Mouse (Mus musculus): ENCODE measurements around the gene Gpsm2. TPM values are rescaled to one million over a fixed set of nuclear protein-coding genes. Genes with fewer than 3 reads are reported as not detected.

Gene Gpsm2
- polyA plus RNA-seq, 1 experiment from 2014 or later, result 42.2 TPM

GRCm38 (mm10) chr3:108634761-108635160 is 87.3 kb downstream of the Gpsm2 start:
- Histone ChIP-seq H3K4me1 (ENCODE audit: control insufficient read depth, low read depth, low read length) (no peaks in the 10 kb centered on the region), H3K9ac (ENCODE audit: low read depth, low read length) (no peak overlapping the region), H3K27ac (ENCODE audit: low read length) (no peak overlapping the region), H3K4me2 (ENCODE audit: low read depth, low read length) (no peak overlapping the region), H3K36me3 (ENCODE audit: control insufficient read depth, insufficient read depth) (no peaks in the 10 kb centered on the region), H3K9me3 (replicated peaks; ENCODE audit: control insufficient read depth, low read length) (no peaks in the 10 kb centered on the region), H3K27me3 (ENCODE audit: control insufficient read depth, insufficient read depth, low read depth, low read length) (no peaks in the 10 kb centered on the region), H3K4me3 (ENCODE audit: low read depth, low read length) (no peak overlapping the region)
- 73% methylated on average over 5 of the region's 5 CpGs for WGBS (ENCODE audit: insufficient replicate concordance)
- no peak for ATAC-seq (ENCODE audit: low read depth)

Other genes with a start within 250 kb of the Gpsm2 start
- not detected in 2 replicates for gene 1700013F07Rik, start 188.2 kb downstream of the Gpsm2 start, polyA plus RNA-seq (2015; fragmentation: Nextera tagmentation; extraction: Ambion mirVana)
- gene 5330417C22Rik, start 185.8 kb downstream of the Gpsm2 start, polyA plus RNA-seq (2015; fragmentation: Nextera tagmentation; extraction: Ambion mirVana), result 0.21 and 0.63 TPM in 2 replicates
- 16.1 and 16.8 TPM in 2 replicates for gene Tmem167b, start 159.8 kb downstream of the Gpsm2 start, polyA plus RNA-seq (2015; fragmentation: Nextera tagmentation; extraction: Ambion mirVana)
- gene Taf13, start 150.6 kb downstream of the Gpsm2 start, polyA plus RNA-seq (2015; fragmentation: Nextera tagmentation; extraction: Ambion mirVana), result 8.9 and 10.3 TPM in 2 replicates
- gene Wdr47, start 131.0 kb downstream of the Gpsm2 start, polyA plus RNA-seq (2015; fragmentation: Nextera tagmentation; extraction: Ambion mirVana), result 1.4 and 1.9 TPM in 2 replicates
- gene Clcc1, start 68.4 kb downstream of the Gpsm2 start, polyA plus RNA-seq (2015; fragmentation: Nextera tagmentation; extraction: Ambion mirVana), result 37.8 and 37.9 TPM in 2 replicates
- 0.51 and 0.75 TPM in 2 replicates for gene Aknad1, start 17.3 kb upstream of the Gpsm2 start, polyA plus RNA-seq (2015; fragmentation: Nextera tagmentation; extraction: Ambion mirVana)
- 17.6 and 22.3 TPM in 2 replicates for gene Stxbp3, start 118.2 kb upstream of the Gpsm2 start, polyA plus RNA-seq (2015; fragmentation: Nextera tagmentation; extraction: Ambion mirVana)
- 0.04 TPM in 2 replicates for gene Fndc7, start 167.7 kb upstream of the Gpsm2 start, polyA plus RNA-seq (2015; fragmentation: Nextera tagmentation; extraction: Ambion mirVana)
- 24.5 and 24.9 TPM in 2 replicates for gene Prpf38b, start 189.4 kb upstream of the Gpsm2 start, polyA plus RNA-seq (2015; fragmentation: Nextera tagmentation; extraction: Ambion mirVana)
- not detected in 2 replicates for gene Henmt1, start 217.6 kb upstream of the Gpsm2 start, polyA plus RNA-seq (2015; fragmentation: Nextera tagmentation; extraction: Ambion mirVana)
- gene Gm9857, start 218.1 kb upstream of the Gpsm2 start, polyA plus RNA-seq (2015; fragmentation: Nextera tagmentation; extraction: Ambion mirVana), result not detected in 2 replicates

All from liver, embryonic 16.5 days (tissue).